Mouse (Mus musculus): ENCODE data around the gene Ttyh3.

DNA sequence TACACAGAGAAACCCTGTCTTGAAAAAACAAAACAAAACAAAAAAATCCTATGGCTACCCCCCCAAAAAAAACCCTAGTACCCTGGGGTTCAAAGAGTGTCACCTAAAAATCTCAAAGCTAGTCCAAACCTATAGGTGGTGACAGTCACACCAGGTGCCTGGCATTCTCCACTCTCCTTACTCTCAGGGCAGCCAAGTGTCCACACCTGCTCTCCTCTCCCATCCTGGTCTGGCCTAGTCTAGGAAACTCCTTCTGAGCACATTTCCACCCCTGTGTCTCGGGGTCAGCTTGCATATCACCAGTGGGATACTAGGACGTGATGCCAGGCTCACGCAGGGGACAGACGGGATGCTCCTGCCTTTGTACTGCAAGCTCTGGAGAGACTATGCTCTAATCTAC lies 9.5 kb downstream of the Ttyh3 start:
- no peak for TF ChIP-seq GATA1 (IDR thresholded peaks at IDR 0.05; ENCODE audit: borderline replicate concordance, low read length)
- TF ChIP-seq CTCF (IDR thresholded peaks at IDR 0.05; ENCODE audit: low read depth, low read length) = no peak
- no peak for TF ChIP-seq TAL1 (conservative IDR thresholded peaks at IDR 0.05; ENCODE audit: low read depth, low read length)
- no peak for TF ChIP-seq POLR2AphosphoS5 (IDR thresholded peaks at IDR 0.05; ENCODE audit: insufficient replicate concordance, low read depth, low read length)
- TF ChIP-seq GATA2 (IDR thresholded peaks at IDR 0.05; ENCODE audit: borderline replicate concordance, low read depth, low read length) = no peak
